Mouse (Mus musculus) gastrocnemius, postnatal 25 days (tissue): Measurements from ENCODE around the gene Sstr5. TPM values are rescaled to one million over a fixed set of nuclear protein-coding genes. Genes with fewer than 3 reads are reported as not detected.

Source experiments
- DNase-seq: peaks from one replicate; pipeline ENCODE4 v3.0.0; 2022
- total RNA-seq, 2 experiments: library from RNA; stranded (reverse); gene quantifications; 1 replicate in 1 of 2; 2 replicates in 1 of 2; pipeline ENCODE4 v1.2.3; 2021

Sstr5 gene
- total RNA-seq, 2 experiments from 2014 or later = not detected

DNA sequence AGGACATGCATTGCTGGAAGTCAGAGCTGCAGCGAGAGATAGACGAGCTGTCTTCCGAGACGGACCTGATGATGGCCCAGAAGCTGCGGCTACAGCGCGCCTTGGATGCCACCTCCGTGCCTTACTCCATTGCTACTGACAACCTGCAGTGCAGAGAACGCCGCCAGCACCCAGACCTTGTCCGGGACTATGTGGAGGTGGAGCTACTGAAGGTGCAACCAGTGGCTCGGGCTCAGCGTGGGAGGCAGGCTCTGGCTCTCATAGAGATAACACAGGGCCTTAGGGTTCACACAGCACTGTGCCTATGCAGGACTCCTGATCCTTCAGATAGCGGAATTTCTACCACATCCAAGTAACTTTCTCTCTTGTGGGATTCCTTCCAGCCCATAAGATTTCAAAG is 25.0 kb downstream of the Sstr5 start:
- no peak for DNase-seq

DNA sequence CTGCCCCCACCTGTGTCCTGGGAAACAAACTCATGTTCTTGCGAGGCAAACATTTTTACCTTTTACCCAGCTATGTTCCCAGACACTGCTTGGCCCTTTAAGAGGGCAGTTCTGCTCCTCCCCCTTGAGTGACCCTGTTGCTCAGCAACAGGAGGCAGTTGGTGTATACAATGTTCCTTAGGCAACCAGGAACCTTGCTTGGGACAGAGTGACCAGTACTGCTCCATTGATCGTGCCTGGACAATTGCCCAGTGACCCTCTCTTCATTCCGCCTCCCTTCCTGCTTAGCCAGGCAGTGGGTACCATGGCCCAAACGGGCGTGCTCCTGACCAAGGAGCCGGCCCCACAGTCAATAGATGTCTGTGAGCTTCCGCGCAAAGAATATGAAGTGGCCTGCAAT is 25.7 kb downstream of the Sstr5 start:
- DNase-seq = no peak

DNA sequence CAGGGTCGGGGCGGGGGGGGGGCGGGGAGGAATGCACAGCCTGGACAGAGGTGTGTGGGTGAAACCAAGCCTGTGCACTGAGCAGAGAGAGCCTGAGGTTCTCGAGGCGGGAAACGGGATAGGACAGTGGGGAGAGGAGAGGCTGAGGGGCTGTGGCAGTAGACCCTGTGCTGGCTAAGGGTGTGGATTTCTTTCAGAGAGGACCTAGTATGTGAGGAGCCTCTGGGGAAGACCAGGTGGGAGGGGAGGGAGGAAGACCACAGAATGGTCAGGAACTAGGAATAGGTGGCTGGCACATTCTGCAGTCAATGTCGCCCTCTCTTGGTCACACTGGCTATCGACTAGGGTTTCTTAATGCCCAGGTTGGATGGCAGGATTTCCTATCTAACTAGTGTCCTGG is 27.3 kb downstream of the Sstr5 start:
- DNase-seq = peak; percentile 28

DNA sequence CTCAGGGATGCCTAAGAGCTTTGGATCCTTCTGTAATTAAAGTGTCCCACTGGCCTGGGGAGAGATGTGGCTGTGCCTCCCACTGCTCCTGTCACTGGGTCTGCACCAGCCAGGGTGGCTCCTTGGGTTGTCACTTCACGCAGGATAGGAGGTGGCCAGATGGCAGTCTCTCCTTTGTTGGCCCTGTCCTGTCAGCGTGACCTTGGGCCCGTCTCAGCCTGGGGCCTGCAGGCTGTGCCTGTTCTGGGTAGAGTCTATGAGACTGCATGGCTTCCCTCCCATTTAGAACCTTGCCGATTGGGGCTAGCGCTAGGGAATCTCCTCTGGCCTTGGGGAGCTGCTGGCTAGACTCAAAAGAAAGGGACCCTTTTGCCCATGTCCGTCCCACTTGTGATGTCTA is 28.8 kb downstream of the Sstr5 start:
- DNase-seq = no peak

DNA sequence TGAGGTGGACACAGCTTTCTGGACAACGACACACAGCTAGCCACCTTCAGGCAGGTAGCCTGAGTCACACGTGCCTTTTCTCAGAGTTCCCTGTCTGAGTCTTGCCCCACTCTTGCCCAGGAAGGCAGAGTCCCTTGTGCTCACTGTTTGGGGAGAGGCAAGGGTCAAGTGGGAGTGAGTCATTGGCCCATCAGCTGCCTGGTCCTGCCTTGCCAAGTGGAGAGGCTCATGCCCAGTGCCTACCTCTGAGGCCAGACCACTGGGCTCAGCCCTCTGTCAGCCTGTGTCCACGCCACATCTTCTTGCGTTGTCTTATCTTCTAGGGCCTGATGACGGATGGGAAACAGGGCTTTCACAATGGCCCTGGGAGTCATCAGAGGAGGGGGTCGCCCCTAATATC is 29.3 kb downstream of the Sstr5 start:
- no peak for DNase-seq

DNA sequence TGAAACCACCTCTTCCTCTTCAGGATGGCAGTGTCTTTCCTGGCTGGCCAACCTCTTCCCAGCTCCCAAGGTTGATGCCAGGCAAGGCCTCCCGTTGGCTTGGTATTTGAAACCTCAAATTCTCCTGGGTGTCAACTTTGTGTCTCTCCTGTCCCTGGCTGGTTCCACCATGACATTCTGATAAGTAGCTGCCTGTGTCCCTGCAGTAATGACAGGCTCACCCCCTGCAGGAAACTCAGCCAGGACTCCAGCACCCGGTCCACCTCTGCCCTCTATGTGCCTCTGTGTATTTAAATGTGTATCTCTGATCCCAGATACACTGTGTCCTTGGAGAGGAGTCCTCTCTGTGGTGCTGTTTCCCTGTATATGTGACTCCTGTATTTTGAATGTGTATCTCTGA is 30.8 kb downstream of the Sstr5 start:
- no peak for DNase-seq

DNA sequence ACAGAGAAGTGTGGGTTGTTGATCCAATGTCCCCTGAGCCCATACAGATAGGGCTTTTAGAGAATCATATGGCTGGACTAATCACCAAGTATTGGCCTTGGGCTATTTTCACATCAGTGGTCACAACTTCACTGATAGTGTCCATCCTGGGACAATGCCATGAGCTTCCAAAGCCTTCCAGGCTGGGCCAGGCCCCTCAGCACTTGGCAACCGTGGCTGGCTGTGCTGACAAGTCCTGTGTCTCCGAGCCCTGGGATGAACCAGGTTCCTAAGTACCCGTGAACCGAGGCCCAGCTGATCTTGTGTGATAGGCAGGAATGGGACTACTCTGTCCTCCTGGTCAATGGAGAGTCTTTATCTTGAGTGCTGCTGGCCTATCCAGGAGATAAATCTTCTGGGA is 33.0 kb downstream of the Sstr5 start:
- DNase-seq = no peak

DNA sequence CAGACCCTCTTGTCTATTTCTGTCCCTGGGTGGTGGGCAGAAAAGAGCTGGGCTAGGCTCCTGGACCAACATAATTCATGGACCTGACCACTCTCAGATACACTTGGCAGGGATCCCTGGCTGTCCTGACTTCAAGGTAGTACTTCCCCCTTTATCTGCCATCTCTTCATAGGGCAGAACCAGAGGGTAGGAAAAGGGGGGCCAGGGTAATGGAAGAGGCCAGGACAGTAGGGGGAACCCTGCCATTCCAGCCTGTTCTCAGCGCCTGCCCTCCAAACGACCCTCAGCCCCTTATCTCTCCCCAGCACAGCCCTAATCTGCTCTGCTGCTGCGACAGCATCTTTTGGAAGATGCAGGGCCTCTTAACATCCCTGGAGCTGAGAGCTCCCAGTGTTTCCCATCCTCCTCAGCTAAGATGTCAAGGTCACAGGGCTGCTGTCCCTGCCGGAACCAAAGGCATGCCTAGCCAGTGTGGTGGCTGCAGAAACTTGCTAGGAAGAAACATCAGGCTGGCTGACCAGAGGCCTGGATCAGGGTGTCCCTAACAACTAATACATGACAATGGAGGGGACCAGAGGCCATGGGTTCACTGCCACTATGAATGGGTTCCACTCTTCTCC is 33.7 kb downstream of the Sstr5 start:
- no peak for DNase-seq

DNA sequence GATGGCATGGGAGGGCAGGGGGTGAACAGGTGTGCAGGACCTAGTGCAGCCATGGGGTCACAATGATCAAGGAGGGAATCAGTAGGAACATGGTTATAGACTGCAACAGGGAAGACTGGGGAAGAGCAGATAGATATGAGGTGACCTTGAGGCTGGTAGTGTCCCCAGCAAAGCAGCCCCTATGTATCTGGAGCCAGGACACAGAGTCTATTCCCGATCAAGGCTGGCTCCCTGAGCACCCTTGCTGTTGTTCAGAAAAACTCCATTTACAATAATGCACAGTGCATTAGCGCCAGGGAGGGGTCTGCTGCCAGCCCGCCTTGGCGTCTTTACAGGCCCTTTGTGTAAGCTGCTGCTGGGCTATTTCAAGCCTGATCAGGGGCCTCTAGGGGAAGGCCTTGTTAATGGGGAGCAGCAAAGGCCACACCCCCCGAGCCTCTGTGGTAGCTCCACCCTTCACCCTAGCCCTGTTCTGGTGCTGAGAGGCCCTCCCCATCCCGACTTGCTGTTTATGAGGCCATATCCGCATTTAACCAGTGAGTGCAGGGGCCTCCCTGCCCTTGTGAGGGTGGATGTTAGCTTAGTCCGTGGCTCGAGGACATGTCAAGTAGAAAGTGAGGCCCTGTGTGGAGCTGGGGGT is 34.7 kb downstream of the Sstr5 start:
- DNase-seq = no peak

DNA sequence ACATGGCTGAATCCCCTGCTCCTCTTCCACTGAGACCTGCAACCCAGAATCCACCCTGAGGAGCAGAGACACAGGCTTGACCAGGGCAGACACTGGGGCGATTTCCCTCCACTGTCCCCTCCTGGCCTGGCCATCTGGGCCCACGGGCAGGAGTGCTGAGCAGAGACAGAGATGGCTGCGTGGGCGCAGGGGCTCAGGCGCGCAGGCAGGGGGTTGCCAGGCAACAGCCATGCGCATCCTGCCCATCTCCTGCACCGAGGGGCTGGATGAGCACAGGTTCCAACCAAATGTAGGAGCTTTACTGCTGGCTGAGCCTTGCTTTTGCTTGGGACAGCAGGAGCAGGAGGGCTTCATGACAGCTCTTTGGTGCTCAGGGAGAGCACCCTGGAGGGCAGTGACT is 40.5 kb downstream of the Sstr5 start:
- no peak for DNase-seq

DNA sequence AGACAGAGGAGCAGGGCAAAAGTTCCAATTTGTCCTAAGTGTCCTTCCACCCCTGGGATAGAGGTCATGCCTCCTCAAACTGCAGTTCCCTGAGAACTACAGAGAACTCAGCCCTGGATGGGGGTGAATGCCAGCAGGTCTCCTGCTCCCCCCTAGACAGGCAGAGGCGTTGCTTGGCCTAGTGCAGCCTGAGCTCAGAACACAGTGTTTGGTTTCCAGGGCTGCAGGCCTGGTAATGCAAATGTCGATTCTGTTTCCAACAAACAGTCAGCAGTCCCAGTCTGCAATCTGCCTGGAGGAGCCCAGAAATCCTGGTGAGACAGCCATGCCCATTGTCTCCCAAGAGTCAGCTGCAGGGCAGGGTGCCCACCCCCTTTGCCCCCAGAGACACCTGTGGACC is 42.8 kb downstream of the Sstr5 start, which contains the start of gene Tekt4:
TSS of gene Tekt4 (plus strand) at position 344 of the 400 bp plus-strand sequence.
- no peak for DNase-seq

DNA sequence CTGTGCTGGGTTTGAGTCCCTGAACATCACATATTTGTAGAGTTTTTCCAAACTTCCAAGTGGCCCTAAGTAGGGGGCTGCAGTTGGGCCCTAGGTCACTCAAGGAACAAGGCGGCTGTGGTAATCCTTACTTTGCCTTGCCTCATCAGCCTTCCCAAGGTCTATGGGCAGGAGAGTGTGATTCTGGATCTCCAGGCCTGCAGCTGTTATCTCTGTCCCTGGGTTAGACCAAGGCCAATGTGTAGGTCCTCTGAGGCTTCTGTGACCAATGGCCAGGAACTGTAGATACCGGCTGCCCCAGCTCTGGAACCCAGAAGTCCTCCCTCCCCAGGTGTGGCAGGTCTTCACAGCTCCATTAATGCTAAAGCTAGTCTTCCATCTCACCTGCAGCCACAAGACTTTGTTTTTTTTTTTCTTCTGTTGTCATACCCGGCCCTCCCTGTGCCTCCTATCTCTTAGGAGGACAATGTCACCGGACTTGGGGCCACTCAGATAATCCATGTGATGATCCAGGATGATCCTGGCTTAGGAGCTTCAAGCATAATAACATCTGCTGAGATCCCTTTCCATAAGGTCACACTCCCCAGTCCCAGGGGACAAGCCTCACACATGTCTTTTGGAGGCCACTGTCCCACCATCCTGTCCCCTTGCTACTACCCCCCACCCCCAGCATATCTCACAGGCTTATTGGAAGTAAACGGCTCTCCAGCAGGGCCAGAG is 44.7 kb downstream of the Sstr5 start:
- no peak for DNase-seq

DNA sequence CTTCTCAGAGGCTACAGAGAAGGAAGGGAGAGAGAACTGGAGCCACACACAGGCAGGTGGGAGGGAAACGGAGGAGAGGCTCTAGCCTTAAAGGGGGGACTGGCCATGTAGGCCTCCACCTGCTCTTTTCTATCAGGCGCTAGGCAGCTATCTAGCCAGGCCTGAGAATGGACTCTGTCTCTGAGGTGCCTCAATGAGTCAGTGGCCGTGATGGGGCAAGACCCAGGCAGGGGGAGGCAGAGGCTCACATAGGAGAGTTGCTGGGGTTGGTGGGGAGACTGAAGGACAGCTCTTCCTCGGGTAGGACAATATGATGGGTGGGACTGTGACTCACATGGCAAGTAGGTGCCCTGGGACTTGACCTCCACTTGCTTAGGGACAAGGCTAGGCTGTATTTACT is 46.8 kb downstream of the Sstr5 start:
- DNase-seq = no peak

DNA sequence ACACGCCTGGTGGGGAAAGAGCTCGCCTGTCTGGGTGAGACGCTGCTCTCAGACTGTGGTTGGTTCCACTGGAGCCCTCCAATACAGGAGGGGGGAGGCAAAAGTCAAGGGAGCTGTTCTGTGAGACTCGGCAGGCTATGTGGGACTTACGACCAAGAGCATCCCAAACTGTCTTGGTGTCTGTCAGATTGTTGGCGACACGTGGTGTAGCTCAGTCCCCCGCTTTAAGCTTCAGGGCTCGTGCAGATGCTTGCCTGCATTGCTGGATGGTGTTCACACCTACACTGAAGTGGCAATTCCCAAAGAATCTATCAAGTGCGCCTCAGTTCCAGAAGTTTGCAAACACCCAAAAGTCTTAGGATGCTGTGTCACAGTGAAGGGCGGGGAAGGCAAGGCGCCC is 49.2 kb downstream of the Sstr5 start:
- DNase-seq = no peak

DNA sequence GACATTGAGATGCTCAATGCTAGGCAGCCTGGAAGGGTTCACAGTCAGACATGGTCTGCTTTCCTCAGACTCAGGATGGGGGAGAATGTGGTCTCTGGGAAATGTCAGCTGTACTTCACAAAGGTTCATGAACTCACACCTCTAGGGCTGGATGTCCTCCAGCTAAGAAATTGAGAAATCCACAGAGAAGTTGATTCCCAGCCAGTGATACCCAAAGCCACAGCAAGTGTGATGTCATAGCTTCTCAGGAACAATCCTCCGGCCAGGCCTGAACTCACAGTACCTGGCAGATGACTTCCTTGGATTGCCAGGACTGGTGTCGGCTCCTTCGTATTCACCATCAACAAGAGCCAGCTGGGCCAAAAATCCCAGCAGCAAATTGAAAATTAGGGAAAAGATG is 51.2 kb downstream of the Sstr5 start:
- no peak for DNase-seq

DNA sequence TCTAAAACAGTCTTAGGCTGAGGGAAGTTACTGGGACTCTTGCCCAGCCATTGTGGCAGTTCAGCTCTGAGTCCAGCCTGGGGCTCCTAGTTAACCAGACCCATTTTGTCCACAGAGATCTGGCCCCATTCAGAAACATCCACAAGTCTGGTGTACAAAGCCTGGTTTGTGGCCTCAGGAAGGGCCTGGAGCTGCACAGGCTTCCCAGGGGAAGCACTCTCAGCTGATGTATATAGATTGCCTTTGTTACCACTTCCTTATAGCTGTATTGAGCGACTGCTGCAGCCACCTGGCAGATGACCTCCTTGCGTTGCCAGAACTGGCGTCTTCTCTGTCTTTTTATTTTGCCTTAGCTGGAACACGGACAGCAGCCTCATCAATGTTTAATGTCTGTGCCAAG is 52.0 kb downstream of the Sstr5 start:
- DNase-seq = no peak

DNA sequence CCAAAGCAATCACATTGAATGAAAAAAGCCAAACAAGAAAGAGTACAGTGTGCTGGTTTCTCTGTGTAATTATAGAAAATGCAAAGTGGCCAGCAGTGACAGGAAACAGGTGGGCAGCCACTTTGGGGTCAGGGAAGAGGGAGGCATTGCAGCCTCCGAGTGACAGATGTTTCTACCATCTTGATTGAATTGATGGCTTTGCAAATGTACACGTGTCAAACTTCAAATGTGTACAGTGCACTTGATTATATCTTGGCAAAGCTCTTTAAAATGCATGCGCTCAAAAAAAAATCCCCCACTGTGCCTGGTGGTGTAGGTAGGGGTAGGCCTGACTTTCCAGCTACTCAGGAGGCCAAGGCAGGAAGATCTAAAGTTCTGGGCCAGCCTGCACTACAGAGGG is 54.2 kb downstream of the Sstr5 start:
- DNase-seq = no peak

DNA sequence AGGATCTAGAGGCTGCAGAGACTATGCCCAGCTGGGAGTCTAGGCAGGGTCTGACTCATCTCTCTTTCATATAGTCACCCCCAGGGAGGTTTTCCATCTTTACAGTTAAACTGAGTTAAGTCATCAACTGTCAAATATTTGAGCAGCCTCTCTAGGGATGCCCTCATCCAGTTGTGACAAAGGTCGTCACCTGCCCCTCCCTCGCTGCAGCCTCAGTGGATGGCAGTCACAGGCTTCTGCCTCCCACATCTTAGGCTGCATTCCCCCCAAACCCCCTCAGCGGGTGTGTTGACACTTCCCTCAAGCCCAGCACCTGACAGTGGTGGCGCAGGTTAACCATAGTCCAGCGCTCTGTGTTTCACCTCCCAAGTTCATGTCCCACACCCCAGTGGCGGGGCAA is 55.7 kb downstream of the Sstr5 start:
- DNase-seq = no peak

Other genes starting within 250 kb of the Sstr5 start
- not detected for gene Baiap3, start 240.9 kb downstream of the Sstr5 start, total RNA-seq
- gene Ube2i, start 222.7 kb downstream of the Sstr5 start, total RNA-seq = 10 to 100 TPM; 59.1 to 62.2 TPM
- 1 to 10 TPM in 1 of 2 experiments, under 1 TPM in 1; 0.59 to 1.2 TPM for gene Prss34, start 198.9 kb downstream of the Sstr5 start, total RNA-seq
- gene Prss28, start 188.6 kb downstream of the Sstr5 start, total RNA-seq = not detected
- not detected for gene Prss29, start 178.6 kb downstream of the Sstr5 start, total RNA-seq
- 1 to 10 TPM; 1.3 to 3.1 TPM for gene Tpsab1, start 151.7 kb downstream of the Sstr5 start, total RNA-seq
- 1 to 10 TPM; 3.4 to 7.6 TPM for gene Tpsb2, start 131.0 kb downstream of the Sstr5 start, total RNA-seq
- not detected for gene Tpsg1, start 128.0 kb downstream of the Sstr5 start, total RNA-seq
- gene Cacna1h, start 63.5 kb downstream of the Sstr5 start, total RNA-seq = 1 to 10 TPM; 1.5 to 1.6 TPM
- gene Tekt4, start 42.7 kb downstream of the Sstr5 start, total RNA-seq = not detected
- 1 to 10 TPM; 1.4 to 2.3 TPM for gene Sox8, start 73.4 kb upstream of the Sstr5 start, total RNA-seq
- 10 to 100 TPM; 11.6 to 16.6 TPM for gene Lmf1, start 81.8 kb upstream of the Sstr5 start, total RNA-seq
- gene Gng13, start 219.9 kb upstream of the Sstr5 start, total RNA-seq = not detected
- 1 to 10 TPM in 1 of 2 experiments, under 1 TPM in 1; 0.33 to 1.2 TPM for gene Chtf18, start 230.1 kb upstream of the Sstr5 start, total RNA-seq
- 1 to 10 TPM; 2.9 to 3.9 TPM for gene Rpusd1, start 230.4 kb upstream of the Sstr5 start, total RNA-seq
- gene Mslnl, start 238.8 kb upstream of the Sstr5 start, total RNA-seq = not detected